Mouse (Mus musculus) right cerebral cortex, adult 18-20 months (tissue): ENCODE data around the gene Slc35f5.
"Not testable (repeated sequence)": the region's sequence is repeated elsewhere in the genome, so short reads cannot be mapped to it uniquely, and the experiment has no call there.

Experiments used
- DNase-seq: peaks from one replicate; pipeline ENCODE4 v3.0.0; 2022; ENCODE audit warnings: mixed read lengths

The Slc35f5 gene

DNA sequence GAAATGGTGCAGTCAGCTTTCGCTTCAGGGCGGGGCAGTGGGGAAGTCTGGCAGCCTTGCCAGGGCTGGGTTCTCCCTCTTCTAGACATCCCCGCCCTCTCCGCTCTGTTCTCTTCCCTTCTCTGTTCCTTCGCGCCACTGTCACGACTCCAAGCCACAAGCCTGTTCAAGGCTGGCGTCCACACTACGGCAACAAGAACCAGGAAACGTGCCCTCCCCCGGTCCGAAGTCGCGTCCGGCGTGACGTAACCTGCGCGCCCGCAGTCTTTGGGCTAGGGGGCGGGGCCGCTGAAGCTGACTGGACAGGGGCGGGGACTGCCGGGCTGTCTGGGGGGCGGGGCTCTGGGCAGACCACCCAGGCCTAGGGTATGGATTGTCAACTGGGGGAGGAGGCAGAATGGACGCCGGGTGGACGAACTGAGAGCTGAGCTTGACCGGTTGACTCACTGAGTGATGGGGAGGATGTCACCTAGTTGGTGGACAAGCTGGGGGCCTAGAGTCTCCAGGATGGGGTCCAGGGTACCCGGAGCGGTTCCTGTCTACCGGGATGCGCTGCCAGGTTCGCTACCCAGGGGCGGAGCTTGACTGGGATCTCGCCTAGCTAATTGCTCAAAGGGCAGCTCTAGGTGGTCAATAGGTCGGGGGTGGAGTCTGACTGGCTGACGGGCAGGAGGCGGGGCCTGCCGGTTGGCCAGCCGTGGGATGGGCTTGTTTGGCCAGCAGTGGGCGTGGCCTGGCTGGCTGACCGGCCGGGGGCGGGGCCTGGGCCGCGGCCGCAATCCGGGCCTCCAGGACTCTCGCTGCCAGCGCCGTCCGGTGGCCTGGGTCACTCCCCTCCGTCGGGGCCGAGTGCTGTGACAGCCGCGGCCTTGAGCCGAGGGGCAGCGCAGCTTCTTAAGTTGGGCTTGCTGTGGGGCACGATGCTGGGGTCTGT, at the start of gene Slc35f5:
TSS of gene Slc35f5 (plus strand) at position 337 of the 934 bp plus-strand sequence.
- DNase-seq, result peak; percentile 95

DNA sequence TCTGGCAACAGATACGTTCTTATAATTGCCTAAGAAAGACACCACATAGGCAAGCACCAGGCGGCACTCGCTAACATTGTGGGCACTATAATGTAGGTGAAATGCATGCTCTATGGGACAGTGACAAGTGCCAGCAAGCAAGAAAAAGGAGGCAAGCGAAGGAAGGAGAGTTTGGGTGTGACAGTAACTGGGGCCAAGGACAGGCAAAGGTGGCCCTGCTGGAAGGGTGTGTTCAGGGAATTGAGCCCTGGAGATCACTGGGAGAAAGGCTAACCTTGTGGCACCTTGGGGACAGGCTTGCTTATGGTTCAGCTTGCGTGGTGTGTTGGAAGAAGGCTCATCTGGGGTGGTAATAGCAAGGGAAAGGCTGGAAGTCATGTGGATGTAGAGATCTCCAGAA, 45.7 kb upstream of the Slc35f5 start:
- no peak for DNase-seq

- DNase-seq, result no peak
Measured at GRCm38 (mm10) chr1:125516910-125517659, 43.3 kb upstream of the Slc35f5 start.

- DNase-seq, result no peak
Measured at GRCm38 (mm10) chr1:125519107-125519611, 41.2 kb upstream of the Slc35f5 start.

DNA sequence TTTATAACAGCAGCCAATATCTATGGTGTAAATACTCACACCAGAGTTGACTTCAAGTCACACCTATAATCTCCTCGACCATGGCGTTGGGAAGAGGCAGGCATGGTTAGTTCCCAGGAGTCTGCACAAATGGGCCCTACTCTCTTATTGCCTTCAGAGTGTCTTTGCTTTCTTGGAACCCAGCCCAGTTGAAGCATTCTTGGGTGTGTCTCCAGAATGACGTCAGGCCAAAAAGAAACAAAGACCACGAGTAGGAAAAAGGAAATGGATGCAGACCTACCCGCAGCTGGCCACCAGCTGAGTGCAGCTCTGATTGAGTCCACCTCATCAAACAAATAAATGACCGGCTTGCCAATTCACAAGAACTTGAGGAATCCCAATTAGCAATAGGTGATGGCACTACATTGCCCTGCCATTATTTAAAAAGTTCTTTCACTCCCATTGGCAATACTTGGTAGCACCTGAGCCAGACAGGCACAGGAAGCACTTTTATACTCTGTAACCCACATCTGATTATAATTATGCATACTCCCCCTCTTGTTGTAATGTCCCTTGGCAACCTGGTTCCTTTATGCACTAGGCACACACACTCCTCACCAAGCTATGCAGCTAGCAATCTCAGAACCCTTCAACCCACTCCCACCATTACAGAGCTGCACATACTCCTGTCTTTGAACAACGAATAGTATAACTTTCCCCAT, 34.3 kb upstream of the Slc35f5 start:
- no peak for DNase-seq

DNA sequence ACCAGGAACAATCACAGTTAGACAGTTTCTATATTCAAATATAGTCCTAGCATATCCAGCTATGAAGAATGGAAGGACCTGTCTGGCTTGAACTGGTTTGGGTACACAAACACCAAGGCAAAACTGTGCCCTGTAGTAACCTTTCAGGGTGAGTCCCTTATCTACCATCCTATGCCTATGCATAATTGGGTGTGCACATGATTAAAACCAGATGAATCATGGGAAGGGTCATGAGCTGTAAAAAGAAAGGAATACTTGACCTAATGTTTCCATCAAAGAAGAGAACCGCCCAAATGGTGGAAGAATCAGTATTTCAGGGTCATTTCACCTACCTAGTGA, 33.8 kb upstream of the Slc35f5 start:
- no peak for DNase-seq

GRCm38 (mm10) chr1:125527364-125527763, 33.0 kb upstream of the Slc35f5 start:
- no peak for DNase-seq

DNA sequence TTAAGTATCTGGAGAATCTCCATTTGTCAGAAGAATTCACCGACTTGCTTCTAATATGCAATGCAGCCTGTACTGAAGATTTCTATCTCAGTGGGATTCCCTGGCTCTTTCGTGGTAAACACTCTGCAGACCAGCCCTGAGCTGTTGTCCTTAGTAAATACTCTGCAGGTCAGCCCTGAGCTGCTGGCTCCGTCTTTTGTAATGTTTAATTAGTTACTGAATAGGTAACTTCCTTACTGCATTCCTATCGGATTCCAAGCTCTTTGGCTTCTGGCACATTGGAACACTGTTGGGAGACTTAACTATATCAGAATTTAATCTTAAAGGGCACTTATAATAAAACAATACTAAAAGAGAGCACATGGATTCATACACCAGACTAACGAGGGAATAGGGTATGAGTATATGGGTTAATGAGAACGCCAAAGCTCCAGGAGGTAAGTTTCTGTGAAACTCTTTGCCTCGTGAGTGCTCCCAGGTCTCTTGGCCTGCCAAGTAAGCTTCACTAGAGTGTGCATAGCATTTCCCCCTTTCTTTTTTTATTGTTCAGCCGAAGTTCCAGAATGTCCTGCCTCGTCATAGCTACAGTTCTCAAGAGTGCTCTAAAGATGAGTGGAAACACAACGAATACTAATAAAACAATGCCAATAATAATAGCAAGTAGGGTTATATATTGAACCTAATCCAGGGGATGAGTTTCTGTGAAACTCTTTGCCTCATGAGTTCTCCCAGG, 27.0 kb upstream of the Slc35f5 start:
- not testable (repeated sequence) for DNase-seq

- DNase-seq, result no peak
Measured at GRCm38 (mm10) chr1:125537131-125537530, 23.3 kb upstream of the Slc35f5 start.

- DNase-seq, result no peak
Measured at GRCm38 (mm10) chr1:125537776-125538175, 22.6 kb upstream of the Slc35f5 start.

DNA sequence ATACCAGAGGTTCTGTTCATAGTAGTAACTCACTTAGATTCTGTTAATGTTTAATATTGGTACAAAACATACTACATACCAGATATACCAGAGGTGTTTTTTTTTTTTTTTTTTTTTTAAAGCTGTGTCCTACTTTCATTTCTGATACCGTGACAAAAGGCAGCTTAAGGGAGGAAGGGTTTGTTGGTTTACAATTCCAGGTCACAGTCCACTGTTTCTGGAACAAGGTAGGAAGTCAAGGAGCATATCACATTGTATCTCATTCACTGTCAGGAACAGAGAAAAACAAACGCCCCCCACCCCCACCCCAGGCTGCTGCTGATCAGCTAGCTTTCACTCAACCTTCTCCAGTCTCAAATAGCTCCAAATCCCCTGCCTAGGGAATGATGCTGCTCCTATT, 21.1 kb upstream of the Slc35f5 start:
- DNase-seq, result no peak

- peak; percentile 12 for DNase-seq
Measured at GRCm38 (mm10) chr1:125542008-125542999, 18.1 kb upstream of the Slc35f5 start.

DNA sequence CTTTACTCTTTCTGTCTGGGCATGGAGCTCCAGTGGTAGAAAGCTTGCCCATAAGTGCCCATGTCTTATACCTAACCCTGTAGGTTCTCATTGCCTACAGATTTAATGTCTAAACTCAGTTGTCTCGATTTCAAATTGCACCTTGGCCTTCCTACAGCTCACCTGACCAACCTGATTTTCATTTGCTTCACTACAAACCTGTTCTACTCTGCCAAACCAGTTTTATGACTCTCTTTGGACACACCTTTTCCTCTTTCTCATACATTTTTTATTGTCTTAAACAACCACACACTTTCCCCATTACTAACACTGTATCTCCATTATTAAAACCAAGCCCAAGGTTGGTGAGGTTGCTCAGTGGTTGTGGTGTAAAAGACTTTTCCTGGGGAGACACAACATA, 10.5 kb upstream of the Slc35f5 start:
- no peak for DNase-seq

DNA sequence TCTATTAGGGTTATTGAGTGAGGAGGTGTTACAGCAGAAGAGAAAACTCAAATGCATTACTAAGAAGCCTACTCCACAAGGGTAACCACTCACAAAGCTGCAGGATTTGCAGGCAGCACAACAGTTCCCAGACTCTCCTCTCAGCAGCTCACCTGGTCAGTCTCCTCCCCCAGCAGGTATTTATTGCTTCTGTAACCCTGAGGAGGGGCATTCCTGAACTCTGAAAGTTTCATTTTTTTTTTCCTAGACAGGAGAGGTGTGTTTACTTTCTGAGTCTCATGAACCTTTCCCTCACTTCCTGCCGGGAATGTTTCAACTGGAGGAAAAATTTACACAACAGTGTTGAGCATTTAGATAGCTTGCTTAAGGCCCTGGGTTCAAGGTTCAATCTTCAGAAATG, 10.0 kb upstream of the Slc35f5 start:
- DNase-seq, result no peak

DNA sequence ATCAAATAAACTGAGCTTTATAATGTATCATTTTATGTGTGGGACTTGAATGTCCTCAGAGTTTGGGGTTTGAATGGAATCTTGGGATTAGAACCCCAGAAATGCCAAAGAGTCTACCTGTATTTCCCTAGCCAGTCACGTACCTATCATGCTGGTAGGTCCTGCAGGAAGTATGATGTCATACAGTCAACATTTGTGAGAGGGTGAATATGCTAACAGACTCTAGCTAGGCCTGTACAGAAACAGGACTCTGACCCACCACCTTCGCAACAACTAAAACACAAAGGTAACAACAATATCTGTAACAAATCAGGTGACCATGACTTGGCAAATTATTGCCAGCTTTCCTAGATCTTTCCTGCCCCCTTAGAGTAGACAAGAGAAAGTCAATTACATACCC, 8.8 kb upstream of the Slc35f5 start:
- DNase-seq, result no peak

DNA sequence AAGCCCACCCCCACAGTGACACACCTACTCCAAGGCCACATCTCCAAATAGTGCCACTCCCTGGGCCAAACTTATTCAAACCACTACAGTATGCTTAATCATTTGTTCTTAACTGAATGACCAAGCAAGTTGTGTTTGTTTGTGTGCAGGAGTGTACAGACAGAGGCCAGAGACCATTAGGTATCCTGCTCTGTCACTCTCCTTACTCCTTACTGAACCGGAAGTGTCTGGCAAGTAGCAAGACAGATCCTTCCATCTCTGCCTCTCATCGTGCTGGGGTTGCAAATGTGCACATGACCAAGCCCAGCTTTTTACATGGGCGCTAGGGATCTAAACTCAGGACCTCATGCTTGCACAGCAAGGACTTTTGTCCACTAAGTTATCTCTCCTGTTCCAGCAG, 1.1 kb upstream of the Slc35f5 start:
- DNase-seq, result no peak

DNA sequence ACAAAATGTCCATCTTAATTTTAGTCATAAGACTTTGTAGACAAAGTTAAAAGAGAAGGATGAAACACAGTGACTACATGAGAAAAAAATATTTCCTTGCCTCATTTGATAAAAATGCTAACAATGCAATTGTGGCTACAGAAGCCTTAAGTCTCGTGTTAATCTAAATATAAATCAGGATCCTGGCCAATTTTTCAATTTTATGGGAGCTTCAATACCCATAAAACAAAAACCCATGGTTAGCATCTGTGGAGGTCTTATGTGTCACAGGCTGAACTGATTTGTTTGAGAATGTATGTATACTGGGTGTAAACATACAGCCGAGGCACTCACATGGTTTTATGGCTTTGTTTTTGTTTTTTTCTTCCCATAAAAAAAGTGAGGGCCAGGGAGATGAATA, 674 bp upstream of the Slc35f5 start:
- DNase-seq, result no peak

GRCm38 (mm10) chr1:125561206-125561605, 811 bp downstream of the Slc35f5 start:
- DNase-seq, result peak; percentile 45

DNA sequence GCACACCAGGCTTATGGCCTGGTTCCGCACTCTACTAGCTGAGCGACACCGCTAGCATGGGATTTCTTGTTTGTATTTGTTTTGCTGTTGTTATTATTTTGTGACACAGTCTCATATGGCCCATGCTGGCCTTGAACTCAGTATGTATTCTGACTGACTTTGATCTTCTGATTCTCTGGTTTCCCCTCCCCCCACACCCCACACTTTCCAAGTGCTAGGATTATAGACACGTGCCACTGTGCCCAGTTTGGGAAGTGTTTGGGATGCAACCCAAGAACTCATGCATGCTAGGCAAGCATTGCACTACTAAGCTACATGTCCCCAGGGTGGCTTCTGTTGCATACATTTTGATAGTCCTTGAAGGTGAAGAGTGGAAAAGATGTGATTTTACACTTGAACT, 1.4 kb downstream of the Slc35f5 start:
- no peak for DNase-seq

- DNase-seq, result no peak
Measured at GRCm38 (mm10) chr1:125568126-125568525, 7.7 kb downstream of the Slc35f5 start.

DNA sequence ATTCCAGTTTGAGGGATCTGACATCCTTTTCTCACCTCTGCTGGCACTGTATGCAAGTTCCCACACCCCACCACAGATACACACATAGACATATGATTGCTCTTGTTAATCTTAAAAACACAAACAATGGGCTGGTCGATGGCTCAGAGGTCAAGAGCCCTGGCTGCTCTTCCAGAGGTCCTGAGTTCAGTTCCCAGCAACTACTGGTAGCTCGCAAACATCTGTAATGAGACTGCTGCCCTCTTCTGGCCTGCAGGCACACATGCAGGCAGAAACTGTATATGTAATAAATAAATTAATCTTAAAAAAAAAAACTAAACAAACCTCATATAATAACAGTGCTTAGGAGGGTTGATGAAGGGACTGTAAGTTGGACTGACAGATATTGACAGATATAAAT, 13.8 kb downstream of the Slc35f5 start:
- DNase-seq, result no peak
